Mouse (Mus musculus): ENCODE data around the gene Abcd3. TPM values are rescaled to one million over a fixed set of nuclear protein-coding genes. Genes with fewer than 3 reads are reported as not detected.
A peak's percentile ranks its signal among the peaks of the same experiment; 100 is the strongest.

Gene Abcd3
- polyA plus RNA-seq, 1 experiment from 2014 or later: 59.0 TPM

DNA sequence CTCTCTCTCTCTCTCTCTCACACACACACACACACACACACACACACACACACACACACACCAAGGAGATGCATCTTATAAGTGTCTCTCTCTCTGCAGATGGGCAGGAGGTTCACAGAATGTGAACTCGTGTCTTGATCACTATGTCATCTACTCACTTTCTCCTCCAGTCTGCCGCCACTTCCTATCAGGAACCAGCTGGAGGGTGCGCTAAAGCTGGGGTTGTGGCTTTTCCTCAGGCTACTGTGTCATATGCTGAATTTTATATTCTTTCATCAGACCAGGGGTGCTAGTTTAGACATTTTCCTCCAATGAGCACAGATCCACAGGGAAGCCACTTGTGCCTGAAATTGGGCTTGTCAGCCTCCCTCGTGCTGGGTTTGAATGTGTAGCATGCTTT is 85.4 kb downstream of the Abcd3 start:
- Histone ChIP-seq H3K9ac (replicated peaks) (no peak overlapping the region), H3K4me1 (peaks cover 6% of the 10 kb centered on the region; the same call in 1 of the 2 replicates), H3K27ac (replicated peaks) (no peak overlapping the region), H3K9me3 (no peaks in the 10 kb centered on the region), H3K36me3 (no peaks in the 10 kb centered on the region), H3K4me3 (no peak overlapping the region), H3K27me3 (peaks cover 21% of the 10 kb centered on the region), H3K4me2 (replicated peaks) (no peak overlapping the region)
- WGBS: 85% methylated on average over 4 of the region's 4 CpGs
- no peak for ATAC-seq (ENCODE audit: low FRiP score, low read depth)

GRCm38 (mm10) chr3:121725651-121726050 is 89.5 kb downstream of the Abcd3 start:
- Histone ChIP-seq H3K27me3 (peaks cover 53% of the 10 kb centered on the region), H3K9me3 (no peaks in the 10 kb centered on the region), H3K27ac (replicated peaks) (no peak overlapping the region), H3K4me2 (replicated peaks) (no peak overlapping the region), H3K36me3 (no peaks in the 10 kb centered on the region), H3K4me1 (peaks cover 33% of the 10 kb centered on the region), H3K9ac (replicated peaks) (no peak overlapping the region), H3K4me3 (no peak overlapping the region)
- WGBS: 80% methylated on average over 10 of the region's 10 CpGs
- ATAC-seq (ENCODE audit: low FRiP score, low read depth): no peak

- Histone ChIP-seq H3K27ac (replicated peaks) (no peak overlapping the region), H3K4me3 (no peak overlapping the region), H3K9ac (replicated peaks) (no peak overlapping the region), H3K9me3 (no peaks in the 10 kb centered on the region), H3K4me1 (peaks cover 28% of the 10 kb centered on the region), H3K36me3 (no peaks in the 10 kb centered on the region), H3K4me2 (replicated peaks) (peak overlapping the region; percentile 87), H3K27me3 (peaks cover 53% of the 10 kb centered on the region)
- ATAC-seq (ENCODE audit: low FRiP score, low read depth): no peak
- 48% methylated on average over 12 of the region's 12 CpGs for WGBS
Measured at GRCm38 (mm10) chr3:121724553-121724952, 90.5 kb downstream of the Abcd3 start.

- no peak for ATAC-seq (ENCODE audit: low FRiP score, low read depth)
- Histone ChIP-seq H3K9me3 (no peaks in the 10 kb centered on the region), H3K4me1 (peaks cover 28% of the 10 kb centered on the region), H3K27me3 (peaks cover 54% of the 10 kb centered on the region), H3K27ac (replicated peaks) (no peak overlapping the region), H3K36me3 (no peaks in the 10 kb centered on the region), H3K4me3 (peak overlapping the region; percentile 65), H3K9ac (replicated peaks) (peak overlapping the region; percentile 58), H3K4me2 (replicated peaks) (peak overlapping the region; percentile 87)
- 8% methylated on average over 20 of the region's 20 CpGs for WGBS
Measured at GRCm38 (mm10) chr3:121723968-121724524, 91.1 kb downstream of the Abcd3 start.

DNA sequence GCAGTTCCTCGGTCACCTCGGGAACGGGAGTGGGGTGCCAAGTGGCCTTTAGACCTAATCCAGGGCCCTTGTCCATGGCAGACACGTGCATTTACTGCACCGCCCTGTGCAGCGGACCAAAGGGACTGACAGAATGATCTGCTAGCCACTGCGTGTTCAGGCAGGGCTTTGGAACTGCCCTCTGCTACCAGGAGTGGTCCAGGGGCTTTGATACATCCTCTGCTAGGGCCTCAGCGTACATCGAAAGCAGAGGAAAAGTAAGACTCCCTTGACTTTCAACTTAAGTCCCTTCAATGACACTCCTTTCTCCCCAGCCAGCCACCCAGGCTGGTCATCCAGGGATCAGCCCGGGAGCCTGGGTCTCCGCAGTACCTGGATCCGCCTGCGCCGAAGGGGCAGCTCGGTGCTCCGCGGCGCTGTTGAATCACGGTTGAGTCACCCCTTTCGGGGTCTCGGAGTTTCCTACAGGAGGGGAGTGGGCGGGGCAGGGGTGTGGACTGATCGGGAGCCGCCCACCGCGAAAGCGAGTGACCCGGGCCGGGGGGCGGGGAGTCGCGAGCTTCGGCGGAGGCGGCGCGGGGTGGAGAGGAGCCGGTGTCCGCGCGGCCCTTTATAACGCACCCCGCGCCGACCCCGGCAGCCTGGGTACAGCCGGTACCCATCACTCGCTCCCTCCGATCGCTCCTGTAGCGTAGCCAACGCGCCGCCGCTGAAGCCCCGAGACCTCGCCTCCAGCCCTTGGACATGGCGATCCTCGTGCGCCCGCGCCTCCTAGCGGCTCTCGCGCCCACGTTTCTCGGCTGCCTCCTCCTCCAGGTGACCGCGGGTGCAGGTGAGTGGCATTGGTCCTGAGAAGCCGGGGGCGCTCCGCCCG is 91.9 kb downstream of the Abcd3 start, which contains the start of gene F3:
Gene F3, plus strand, starts transcription at position 567 of the 874 bp plus-strand sequence.
- Histone ChIP-seq H3K9ac (replicated peaks) (peak within 1 kb of the TSS; percentile 58), H3K4me1 (peaks cover 28% of the 10 kb centered on the region), H3K36me3 (no peaks in the 10 kb centered on the region), H3K4me3 (peak within 1 kb of the TSS; percentile 65), H3K9me3 (no peaks in the 10 kb centered on the region), H3K27ac (replicated peaks) (no peak within 1 kb of the TSS), H3K4me2 (replicated peaks) (peak within 1 kb of the TSS; percentile 87), H3K27me3 (peaks cover 62% of the 10 kb centered on the region)
- ATAC-seq (ENCODE audit: low FRiP score, low read depth): peak; percentile 88
- under 1% methylated on average over 71 of the region's 73 CpGs for WGBS

DNA sequence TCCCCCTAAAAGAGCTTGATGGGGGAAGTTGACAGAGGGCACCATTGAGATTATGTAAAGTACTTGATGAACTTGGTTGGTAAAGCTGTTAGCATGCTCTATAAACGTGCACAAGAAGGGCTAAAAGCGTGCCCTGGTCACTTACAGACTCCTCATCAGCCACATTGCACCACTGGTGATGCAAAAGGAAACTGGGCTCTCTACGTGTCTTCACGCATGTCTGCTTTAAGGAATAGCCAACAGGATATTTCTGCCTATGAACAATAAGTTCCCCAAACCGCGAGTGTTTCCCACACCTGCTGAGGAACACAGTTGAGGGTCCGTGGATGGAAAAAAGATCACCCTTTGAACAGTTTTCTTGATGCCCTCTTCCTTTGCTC is 93.4 kb downstream of the Abcd3 start:
- no peak for ATAC-seq (ENCODE audit: low FRiP score, low read depth)
- 59% methylated on average over 7 of the region's 7 CpGs for WGBS

GRCm38 (mm10) chr3:121720801-121721690 is 94.1 kb downstream of the Abcd3 start:
- 52% methylated on average over 14 of the region's 14 CpGs for WGBS
- no peak overlapping the region for H3K9ac ChIP-seq (replicated peaks)
- no peaks in the 10 kb centered on the region for H3K36me3 ChIP-seq
- peaks cover 57% of the 10 kb centered on the region for H3K27me3 ChIP-seq
- no peaks in the 10 kb centered on the region for H3K9me3 ChIP-seq
- ATAC-seq (ENCODE audit: low FRiP score, low read depth): peak; percentile 35; the same call in 1 of the 2 replicates
- H3K27ac ChIP-seq (replicated peaks): no peak overlapping the region; the same call in 1 of the 2 replicates
- no peak overlapping the region for H3K4me3 ChIP-seq
- peaks cover 28% of the 10 kb centered on the region for H3K4me1 ChIP-seq
- H3K4me2 ChIP-seq (replicated peaks): peak overlapping the region; percentile 26

More for the DNA sequence above, 93.4 kb downstream of the Abcd3 start:
- H3K4me1 ChIP-seq: peaks cover 28% of the 10 kb centered on the region
- H3K36me3 ChIP-seq: no peaks in the 10 kb centered on the region
- H3K9ac ChIP-seq (replicated peaks): no peak overlapping the region
- peaks cover 60% of the 10 kb centered on the region for H3K27me3 ChIP-seq
- no peaks in the 10 kb centered on the region for H3K9me3 ChIP-seq
- H3K4me2 ChIP-seq (replicated peaks): peak overlapping the region; percentile 26
- no peak overlapping the region for H3K27ac ChIP-seq (replicated peaks)
- H3K4me3 ChIP-seq: no peak overlapping the region

DNA sequence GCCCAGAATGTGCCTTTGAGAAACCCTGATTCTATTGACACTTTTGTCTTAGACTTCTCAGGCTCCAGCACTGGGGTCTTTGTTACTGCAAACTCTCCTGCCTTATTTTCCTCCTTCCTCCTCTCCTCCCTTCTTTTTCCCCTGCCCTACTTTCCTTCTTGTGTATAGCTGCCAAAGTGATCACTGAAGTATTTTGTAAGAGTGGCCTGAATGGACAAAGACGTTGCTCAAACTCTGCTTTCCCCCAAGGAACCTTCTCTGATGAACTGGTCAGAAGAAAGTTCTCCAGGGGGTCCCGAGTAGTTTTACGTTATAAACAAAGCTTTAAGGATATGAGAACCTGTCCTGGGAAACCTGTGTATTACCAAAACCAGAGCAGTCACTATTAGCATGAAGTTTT is 95.4 kb downstream of the Abcd3 start:
- WGBS: 76% methylated on average over 3 of the region's 3 CpGs
- Histone ChIP-seq H3K4me3 (no peak overlapping the region), H3K36me3 (no peaks in the 10 kb centered on the region), H3K4me2 (replicated peaks) (no peak overlapping the region), H3K27me3 (peaks cover 46% of the 10 kb centered on the region), H3K4me1 (peaks cover 27% of the 10 kb centered on the region), H3K9me3 (no peaks in the 10 kb centered on the region), H3K27ac (replicated peaks) (no peak overlapping the region), H3K9ac (replicated peaks) (no peak overlapping the region)
- no peak for ATAC-seq (ENCODE audit: low FRiP score, low read depth)

DNA sequence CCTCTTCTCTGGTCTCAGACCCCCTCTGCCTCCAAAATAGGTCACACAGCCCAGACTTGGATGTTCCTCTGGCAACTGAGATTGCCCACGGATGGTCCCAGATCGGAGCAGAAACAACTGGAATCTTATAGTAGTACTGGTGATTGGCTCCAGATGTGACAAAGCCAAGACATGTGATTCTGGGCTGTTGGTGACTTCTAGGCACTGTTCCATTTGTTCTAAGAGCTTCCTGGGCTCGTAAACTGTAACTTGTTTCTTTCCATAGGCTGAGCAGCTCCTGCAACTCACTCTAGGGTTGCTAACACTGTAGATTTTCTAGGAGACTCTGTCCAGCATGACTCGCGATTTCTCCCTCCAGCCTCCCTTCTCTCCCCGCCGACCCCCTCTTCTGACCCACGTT is 96.4 kb downstream of the Abcd3 start:
- 78% methylated on average over 8 of the region's 8 CpGs for WGBS
- no peaks in the 10 kb centered on the region for H3K9me3 ChIP-seq
- H3K27me3 ChIP-seq: peaks cover 35% of the 10 kb centered on the region
- no peak overlapping the region for H3K4me3 ChIP-seq
- no peak overlapping the region for H3K27ac ChIP-seq (replicated peaks)
- no peak overlapping the region for H3K9ac ChIP-seq (replicated peaks)
- H3K4me1 ChIP-seq: peaks cover 18% of the 10 kb centered on the region
- H3K4me2 ChIP-seq (replicated peaks): no peak overlapping the region
- no peak for ATAC-seq (ENCODE audit: low FRiP score, low read depth)
- H3K36me3 ChIP-seq: no peaks in the 10 kb centered on the region

GRCm38 (mm10) chr3:121716480-121716879 is 98.6 kb downstream of the Abcd3 start:
- H3K36me3 ChIP-seq: no peaks in the 10 kb centered on the region
- H3K27ac ChIP-seq (replicated peaks): no peak overlapping the region
- H3K9me3 ChIP-seq: no peaks in the 10 kb centered on the region
- H3K4me1 ChIP-seq: peaks cover 7% of the 10 kb centered on the region
- no peak for ATAC-seq (ENCODE audit: low FRiP score, low read depth)
- WGBS: 89% methylated on average over 5 of the region's 5 CpGs
- H3K4me2 ChIP-seq (replicated peaks): no peak overlapping the region
- peaks cover 20% of the 10 kb centered on the region for H3K27me3 ChIP-seq
- no peak overlapping the region for H3K4me3 ChIP-seq
- H3K9ac ChIP-seq (replicated peaks): no peak overlapping the region

DNA sequence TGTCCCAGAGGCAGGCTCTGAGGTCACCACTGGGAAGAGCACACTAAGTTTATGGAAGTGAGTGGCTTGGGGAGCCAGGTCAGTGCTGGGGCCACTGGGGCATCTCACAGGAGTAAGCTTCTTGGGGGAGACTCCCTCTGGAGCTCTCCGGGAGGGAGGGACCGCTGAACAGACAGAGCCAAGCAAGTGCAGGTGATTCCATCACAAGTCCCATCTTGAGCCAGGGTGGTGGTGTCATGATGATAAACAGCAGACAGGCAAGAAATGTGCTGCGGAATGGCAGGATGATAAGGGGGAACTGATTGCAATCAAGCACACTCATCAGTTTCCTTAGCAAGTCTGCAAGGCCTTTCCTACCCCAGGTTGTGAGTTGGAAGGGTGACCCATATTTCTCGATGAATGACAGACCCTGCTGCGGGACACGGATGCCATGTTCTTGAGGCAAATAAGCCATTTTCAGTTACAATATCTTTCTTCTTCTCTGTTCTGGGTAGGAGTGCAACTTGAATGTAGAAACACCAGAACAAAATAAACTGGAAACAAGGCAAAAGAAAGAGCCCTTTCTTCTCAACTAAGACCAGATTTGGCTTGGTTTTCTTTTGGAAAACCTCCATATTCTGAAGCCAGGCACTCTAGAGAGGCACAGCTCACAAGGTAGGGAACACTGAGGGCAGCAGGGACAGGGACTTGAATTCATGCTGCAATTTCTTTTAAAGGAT is 99.2 kb downstream of the Abcd3 start:
- Histone ChIP-seq H3K27ac (replicated peaks) (no peak overlapping the region), H3K4me2 (replicated peaks) (no peak overlapping the region), H3K9ac (replicated peaks) (no peak overlapping the region), H3K4me1 (0 out of 2 replicates have a peak, but pooled peaks cover 3% of the 10 kb centered on the region), H3K9me3 (no peaks in the 10 kb centered on the region), H3K27me3 (peaks cover 16% of the 10 kb centered on the region; the same call in 1 of the 2 replicates), H3K36me3 (no peaks in the 10 kb centered on the region), H3K4me3 (no peak overlapping the region)
- ATAC-seq (ENCODE audit: low FRiP score, low read depth): no peak
- WGBS: 93% methylated on average over 6 of the region's 6 CpGs
